Mouse (Mus musculus): ENCODE data around the gene Ifit3b. TPM values are rescaled to one million over a fixed set of nuclear protein-coding genes. Genes with fewer than 3 reads are reported as not detected.
"Not testable (repeated sequence)": the region's sequence is repeated elsewhere in the genome, so short reads cannot be mapped to it uniquely, and the experiment has no call there.

Ifit3b gene
- polyA plus RNA-seq, 1 experiment, result not detected

GRCm38 (mm10) chr19:34642616-34643015 is 34.8 kb downstream of the Ifit3b start:
- no peak overlapping the region for H3ac ChIP-seq (ENCODE audit: control insufficient read depth, insufficient read length, low read depth)
- TF ChIP-seq CTCF (IDR thresholded peaks at IDR 0.05; ENCODE audit: control insufficient read depth, insufficient read depth, insufficient read length) (no peak), CEBPB (IDR thresholded peaks at IDR 0.05; ENCODE audit: low read depth) (no peak), MYOG (IDR thresholded peaks at IDR 0.05; ENCODE audit: control insufficient read depth, extremely low read depth, insufficient read length) (no peak), USF1 (IDR thresholded peaks at IDR 0.05; ENCODE audit: low read depth) (no peak), MYOD1 (IDR thresholded peaks at IDR 0.05; ENCODE audit: control insufficient read depth, insufficient read length, low read depth) (no peak), FOSL1 (IDR thresholded peaks at IDR 0.05; ENCODE audit: insufficient read depth, low read length, poor library complexity, severe bottlenecking) (no peak), MAX (IDR thresholded peaks at IDR 0.05) (no peak)
- H3K27me3 ChIP-seq (ENCODE audit: control insufficient read depth, insufficient read depth, insufficient read length), result peaks cover 3% of the 10 kb centered on the region
- no peaks in the 10 kb centered on the region for H3K79me3 ChIP-seq (ENCODE audit: low read depth)
- no peaks in the 10 kb centered on the region for H3K36me3 ChIP-seq (ENCODE audit: control insufficient read depth, insufficient read depth)
- no peaks in the 10 kb centered on the region for H3K79me2 ChIP-seq (ENCODE audit: control insufficient read depth, insufficient read depth)
- H3K4me3 ChIP-seq (ENCODE audit: insufficient read depth, poor library complexity, severe bottlenecking), result no peak overlapping the region

GRCm38 (mm10) chr19:34647630-34648029 is 39.9 kb downstream of the Ifit3b start:
- H3K27me3 ChIP-seq (ENCODE audit: control insufficient read depth, insufficient read depth, insufficient read length); H3K79me2 ChIP-seq (ENCODE audit: control insufficient read depth, insufficient read depth); H3ac ChIP-seq (ENCODE audit: control insufficient read depth, insufficient read length, low read depth); H3K36me3 ChIP-seq (ENCODE audit: control insufficient read depth, insufficient read depth); H3K79me3 ChIP-seq (ENCODE audit: low read depth); H3K4me3 ChIP-seq (ENCODE audit: insufficient read depth, poor library complexity, severe bottlenecking): not testable (repeated sequence)

- Histone ChIP-seq H3K27me3 (ENCODE audit: control insufficient read depth, insufficient read depth, insufficient read length) (no peaks in the 10 kb centered on the region), H3ac (ENCODE audit: control insufficient read depth, insufficient read length, low read depth) (no peak overlapping the region), H3K36me3 (ENCODE audit: control insufficient read depth, insufficient read depth) (no peaks in the 10 kb centered on the region), H3K79me3 (ENCODE audit: low read depth) (no peaks in the 10 kb centered on the region), H3K4me3 (ENCODE audit: insufficient read depth, poor library complexity, severe bottlenecking) (no peak overlapping the region), H3K79me2 (ENCODE audit: control insufficient read depth, insufficient read depth) (no peaks in the 10 kb centered on the region)
- TF ChIP-seq CEBPB (IDR thresholded peaks at IDR 0.05; ENCODE audit: low read depth) (no peak), MAX (IDR thresholded peaks at IDR 0.05) (no peak), CTCF (IDR thresholded peaks at IDR 0.05; ENCODE audit: control insufficient read depth, insufficient read depth, insufficient read length) (no peak), USF1 (IDR thresholded peaks at IDR 0.05; ENCODE audit: low read depth) (no peak), MYOG (IDR thresholded peaks at IDR 0.05; ENCODE audit: control insufficient read depth, extremely low read depth, insufficient read length) (no peak), FOSL1 (IDR thresholded peaks at IDR 0.05; ENCODE audit: insufficient read depth, low read length, poor library complexity, severe bottlenecking) (no peak), MYOD1 (IDR thresholded peaks at IDR 0.05; ENCODE audit: control insufficient read depth, insufficient read length, low read depth) (no peak)
Observed at GRCm38 (mm10) chr19:34650276-34650675, 42.5 kb downstream of the Ifit3b start.

GRCm38 (mm10) chr19:34650997-34651396 is 43.2 kb downstream of the Ifit3b start:
- Histone ChIP-seq H3K4me3 (ENCODE audit: insufficient read depth, poor library complexity, severe bottlenecking) (no peak overlapping the region), H3K36me3 (ENCODE audit: control insufficient read depth, insufficient read depth) (no peaks in the 10 kb centered on the region), H3K79me2 (ENCODE audit: control insufficient read depth, insufficient read depth) (no peaks in the 10 kb centered on the region), H3K79me3 (ENCODE audit: low read depth) (no peaks in the 10 kb centered on the region), H3K27me3 (ENCODE audit: control insufficient read depth, insufficient read depth, insufficient read length) (no peaks in the 10 kb centered on the region), H3ac (ENCODE audit: control insufficient read depth, insufficient read length, low read depth) (no peak overlapping the region)
- TF ChIP-seq FOSL1 (IDR thresholded peaks at IDR 0.05; ENCODE audit: insufficient read depth, low read length, poor library complexity, severe bottlenecking), result no peak
- no peak for TF ChIP-seq USF1 (IDR thresholded peaks at IDR 0.05; ENCODE audit: low read depth)
- no peak for TF ChIP-seq MYOG (IDR thresholded peaks at IDR 0.05; ENCODE audit: control insufficient read depth, extremely low read depth, insufficient read length)
- TF ChIP-seq MYOD1 (IDR thresholded peaks at IDR 0.05; ENCODE audit: control insufficient read depth, insufficient read length, low read depth), result no peak
- no peak for TF ChIP-seq MAX (IDR thresholded peaks at IDR 0.05)
- no peak for TF ChIP-seq CEBPB (IDR thresholded peaks at IDR 0.05; ENCODE audit: low read depth)
- TF ChIP-seq CTCF (IDR thresholded peaks at IDR 0.05; ENCODE audit: control insufficient read depth, insufficient read depth, insufficient read length), result no peak

GRCm38 (mm10) chr19:34655227-34655805 is 47.5 kb downstream of the Ifit3b start:
- no peaks in the 10 kb centered on the region for H3K79me2 ChIP-seq (ENCODE audit: control insufficient read depth, insufficient read depth)
- H3K79me3 ChIP-seq (ENCODE audit: low read depth), result no peaks in the 10 kb centered on the region
- H3K4me3 ChIP-seq (ENCODE audit: insufficient read depth, poor library complexity, severe bottlenecking), result no peak overlapping the region
- no peaks in the 10 kb centered on the region for H3K27me3 ChIP-seq (ENCODE audit: control insufficient read depth, insufficient read depth, insufficient read length)
- no peak overlapping the region for H3ac ChIP-seq (ENCODE audit: control insufficient read depth, insufficient read length, low read depth)
- TF ChIP-seq FOSL1 (IDR thresholded peaks at IDR 0.05; ENCODE audit: insufficient read depth, low read length, poor library complexity, severe bottlenecking) (no peak), MYOD1 (IDR thresholded peaks at IDR 0.05; ENCODE audit: control insufficient read depth, insufficient read length, low read depth) (no peak), MYOG (IDR thresholded peaks at IDR 0.05; ENCODE audit: control insufficient read depth, extremely low read depth, insufficient read length) (no peak), CTCF (IDR thresholded peaks at IDR 0.05; ENCODE audit: control insufficient read depth, insufficient read depth, insufficient read length) (no peak), USF1 (IDR thresholded peaks at IDR 0.05; ENCODE audit: low read depth) (no peak), CEBPB (IDR thresholded peaks at IDR 0.05; ENCODE audit: low read depth) (no peak), MAX (IDR thresholded peaks at IDR 0.05) (no peak)
- H3K36me3 ChIP-seq (ENCODE audit: control insufficient read depth, insufficient read depth), result no peaks in the 10 kb centered on the region
